Mouse (Mus musculus) lung, postnatal 0 days (tissue): ENCODE results near the gene Fam161b. TPM values are rescaled to one million over a fixed set of nuclear protein-coding genes. Genes with fewer than 3 reads are reported as not detected.

ENCODE experiments used
- ATAC-seq: fragments of 200-750 bp; cut with Nextera tagmentation; 2 replicates; pipeline ENCODE4 v1.8.0; 2017; ENCODE audit warnings: moderate library complexity
- DNase-seq: peaks from one replicate; pipeline ENCODE4 v3.0.0-alpha.2; 2016; ENCODE audit warnings: low spot score
- H3K27ac ChIP-seq: fragments of 300-500 bp; sonication (generic); 2 replicates; pipeline ENCODE4 v1.5.1; 2014; ENCODE audit warnings: antibody characterized with exemption, mild to moderate bottlenecking, low read length, mixed read lengths
- H3K27me3 ChIP-seq: fragments of 300-500 bp; sonication (generic); replicated peaks from 2 replicates; pipeline ENCODE4 v1.6.1; 2014; ENCODE audit warnings: low read length, mixed read lengths; ENCODE audit not compliant: insufficient read depth
- H3K36me3 ChIP-seq: fragments of 300-500 bp; sonication (generic); 2 replicates; pipeline ENCODE4 v1.6.1; 2014; ENCODE audit warnings: low read length, mixed read lengths; ENCODE audit not compliant: insufficient read depth
- H3K4me1 ChIP-seq: fragments of 300-500 bp; sonication (generic); 2 replicates; pipeline ENCODE4 v1.6.1; 2014; ENCODE audit warnings: antibody characterized with exemption, low read depth, low read length, mixed read lengths; ENCODE audit not compliant: insufficient read depth
- H3K4me2 ChIP-seq: fragments of 300-500 bp; sonication (generic); replicated peaks from 2 replicates; pipeline ENCODE4 v1.6.1; 2014; ENCODE audit warnings: low read depth, mild to moderate bottlenecking, low read length, moderate library complexity, mixed read lengths
- H3K4me3 ChIP-seq: fragments of 300-500 bp; sonication (generic); 2 replicates; pipeline ENCODE4 v1.5.1; 2014; ENCODE audit warnings: low read depth, low read length
- H3K9ac ChIP-seq: fragments of 300-500 bp; sonication (generic); replicated peaks from 2 replicates; pipeline ENCODE4 v1.6.1; 2014; ENCODE audit warnings: low read depth, mild to moderate bottlenecking
- H3K9me3 ChIP-seq: fragments of 300-500 bp; sonication (generic); 2 replicates; pipeline ENCODE4 v1.6.1; 2016; ENCODE audit warnings: low read length, mixed read lengths
- CTCF ChIP-seq: IDR thresholded peaks from 2 replicates; pipeline ENCODE4 v1.5.1; 2016; ENCODE audit warnings: antibody characterized with exemption, mild to moderate bottlenecking
- EP300 ChIP-seq: IDR thresholded peaks from 2 replicates; pipeline ENCODE4 v1.6.1; 2016; ENCODE audit warnings: antibody characterized with exemption, mild to moderate bottlenecking, control low read depth
- WGBS: fragments of 180-500 bp; shearing (Covaris S2); extraction: QIAGEN DNeasy Blood & Tissue Kit; methylation state at CpG from one replicate; pipeline ENCODE4 v1.1.7; 2014; 5-methylcytosine and 5-hydroxymethylcytosine counted together
- polyA plus RNA-seq: library from polyadenylated mRNA; unstranded; fragments of >200 nt; fragmentation: Nextera tagmentation; extraction: Ambion mirVana; gene quantifications from 2 replicates; pipeline ENCODE4 v1.2.1, GENCODE M21; 2015

The Fam161b gene
- polyA plus RNA-seq, 1 experiment from 2014 or later = 2.4 TPM

DNA sequence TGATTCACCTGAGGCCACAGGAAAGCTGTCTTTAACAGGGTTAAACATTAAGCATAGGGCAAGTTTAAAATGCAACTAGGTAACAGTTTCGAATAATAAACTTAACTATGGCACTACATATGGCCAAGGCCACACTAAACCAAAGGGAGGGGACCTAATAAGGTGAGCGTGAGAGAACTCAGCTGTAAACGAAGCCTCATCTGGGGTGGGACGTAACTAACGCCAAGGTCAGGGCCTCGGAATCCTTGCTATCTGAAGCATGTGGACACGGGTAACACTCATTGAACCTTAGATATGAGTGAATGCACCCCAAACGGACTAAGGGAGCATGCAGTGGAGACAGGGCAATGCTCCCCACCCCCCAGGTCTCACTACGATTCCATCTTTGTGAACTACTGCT is 41.3 kb upstream of the Fam161b start:
- Histone ChIP-seq H3K36me3 (no peaks in the 10 kb centered on the region), H3K27ac (no peak overlapping the region), H3K4me2 (no peak overlapping the region), H3K4me1 (no peaks in the 10 kb centered on the region), H3K27me3 (no peaks in the 10 kb centered on the region), H3K9me3 (no peaks in the 10 kb centered on the region), H3K9ac (no peak overlapping the region), H3K4me3 (no peak overlapping the region)
- ATAC-seq = no peak
- WGBS = 60% methylated on average over 9 of the region's 9 CpGs
- DNase-seq = no peak
- TF ChIP-seq EP300 = no peak
- no peak for TF ChIP-seq CTCF

DNA sequence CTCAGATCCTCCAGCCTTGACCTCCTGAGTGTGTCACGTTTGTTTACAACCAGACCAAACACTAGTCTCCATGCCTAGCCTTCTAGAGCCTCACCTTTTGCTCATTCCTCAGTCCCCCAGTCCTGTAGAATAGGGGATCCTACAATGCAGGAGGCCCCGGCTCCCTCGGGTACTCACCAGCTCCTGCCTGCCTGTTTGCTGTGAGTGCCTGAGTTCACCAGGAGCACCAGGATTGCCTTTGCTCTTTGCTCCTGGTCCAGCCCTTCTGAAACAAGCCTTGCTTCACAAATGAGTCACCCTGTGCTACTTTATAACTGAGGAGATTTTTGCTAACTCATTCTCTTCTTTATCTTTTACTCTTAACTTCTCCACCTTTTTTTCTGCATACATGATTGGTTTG is 39.0 kb upstream of the Fam161b start:
- no peak for TF ChIP-seq CTCF
- no peak for TF ChIP-seq EP300
- no peak for ATAC-seq

DNA sequence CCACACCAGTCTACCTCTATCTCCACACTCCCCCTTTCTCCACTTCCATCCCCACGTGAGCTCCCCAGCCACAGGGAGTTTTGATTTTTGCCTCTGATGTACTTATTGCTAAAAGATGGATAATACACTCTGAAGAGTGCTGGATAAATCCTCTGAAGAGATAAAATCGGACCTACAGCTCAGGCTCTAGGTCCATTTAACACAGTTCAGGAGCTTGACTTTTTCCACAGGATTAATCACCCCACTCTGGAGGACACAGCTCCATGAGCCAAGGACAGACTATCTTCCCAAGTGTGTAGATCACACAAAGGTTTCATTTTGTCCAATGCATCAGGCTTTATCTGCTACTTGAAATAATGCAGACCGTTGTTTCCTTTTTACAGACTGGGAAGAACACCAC is 38.4 kb upstream of the Fam161b start:
- no peaks in the 10 kb centered on the region for H3K9me3 ChIP-seq
- no peaks in the 10 kb centered on the region for H3K27me3 ChIP-seq
- no peak for ATAC-seq
- H3K4me3 ChIP-seq = no peak overlapping the region
- TF ChIP-seq EP300 (no peak), CTCF (no peak)
- H3K36me3 ChIP-seq = 0 out of 2 replicates have a peak, but pooled peaks cover 3% of the 10 kb centered on the region
- no peak overlapping the region for H3K4me2 ChIP-seq
- no peak for DNase-seq
- no peak overlapping the region for H3K27ac ChIP-seq
- no peak overlapping the region for H3K9ac ChIP-seq
- no peaks in the 10 kb centered on the region for H3K4me1 ChIP-seq
- 70% methylated on average over 3 of the region's 3 CpGs for WGBS

More for the DNA sequence above, 39.0 kb upstream of the Fam161b start:
- DNase-seq = peak; percentile 51
- 0 out of 2 replicates have a peak overlapping the region, but pooled peaks have one; percentile 8 for H3K27ac ChIP-seq
- H3K9ac ChIP-seq = no peak overlapping the region
- H3K4me3 ChIP-seq = no peak overlapping the region
- H3K27me3 ChIP-seq = no peaks in the 10 kb centered on the region
- no peak overlapping the region for H3K4me2 ChIP-seq
- H3K9me3 ChIP-seq = no peaks in the 10 kb centered on the region
- H3K4me1 ChIP-seq = no peaks in the 10 kb centered on the region
- 23% methylated on average over 3 of the region's 3 CpGs for WGBS
- 0 out of 2 replicates have a peak, but pooled peaks cover 3% of the 10 kb centered on the region for H3K36me3 ChIP-seq

DNA sequence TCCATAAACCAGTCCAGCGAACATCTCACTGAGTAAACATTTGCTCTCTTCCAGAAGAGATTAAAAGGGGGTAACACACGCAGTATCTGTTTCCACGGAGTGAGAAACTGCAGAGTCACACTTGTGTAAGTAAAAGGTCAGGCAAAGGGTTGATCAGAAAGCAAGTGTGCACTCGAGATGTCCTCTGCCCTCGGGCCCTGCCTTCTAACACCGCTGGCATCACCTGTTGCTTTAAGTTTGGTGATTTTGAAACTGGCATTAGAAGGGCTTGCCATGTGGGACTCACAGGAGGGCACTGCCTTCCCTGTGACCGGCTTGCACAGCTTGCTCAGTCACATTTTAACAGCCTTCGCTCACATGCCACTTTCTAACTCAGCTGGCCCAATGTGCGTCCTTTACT is 38.0 kb upstream of the Fam161b start:
- Histone ChIP-seq H3K9ac (no peak overlapping the region), H3K27me3 (no peaks in the 10 kb centered on the region), H3K4me2 (no peak overlapping the region), H3K9me3 (no peaks in the 10 kb centered on the region), H3K4me3 (no peak overlapping the region), H3K4me1 (no peaks in the 10 kb centered on the region), H3K27ac (no peak overlapping the region), H3K36me3 (0 out of 2 replicates have a peak, but pooled peaks cover 3% of the 10 kb centered on the region)
- TF ChIP-seq EP300 = no peak
- DNase-seq (peak; percentile 38), ATAC-seq (peak; percentile 52)
- 46% methylated on average over 9 of the region's 9 CpGs for WGBS

DNA sequence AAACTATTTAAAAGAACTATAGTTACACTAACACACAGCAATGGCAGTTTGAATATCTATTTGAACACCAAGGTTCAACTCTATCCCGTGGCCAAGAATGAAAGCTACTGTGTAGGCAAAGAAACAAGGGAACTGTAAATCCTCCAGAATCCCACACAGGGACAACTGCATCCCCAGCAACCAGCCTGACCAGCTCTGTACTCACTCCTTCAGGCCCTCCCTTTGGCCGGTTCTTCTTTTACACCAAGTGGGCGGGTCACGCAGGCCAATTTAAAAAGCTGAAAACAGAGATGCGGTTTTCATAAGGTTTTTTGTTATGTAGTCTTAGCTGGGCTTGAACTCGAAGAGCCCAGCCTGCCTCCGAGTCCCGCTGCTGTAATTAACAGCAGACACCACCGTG is 37.5 kb upstream of the Fam161b start:
- 66% methylated on average over 9 of the region's 9 CpGs for WGBS
- no peaks in the 10 kb centered on the region for H3K4me1 ChIP-seq
- H3K9ac ChIP-seq = no peak overlapping the region
- H3K4me3 ChIP-seq = no peak overlapping the region
- H3K36me3 ChIP-seq = 0 out of 2 replicates have a peak, but pooled peaks cover 3% of the 10 kb centered on the region
- H3K4me2 ChIP-seq = no peak overlapping the region
- no peak overlapping the region for H3K27ac ChIP-seq
- H3K9me3 ChIP-seq = no peaks in the 10 kb centered on the region
- TF ChIP-seq EP300 = no peak
- TF ChIP-seq CTCF = no peak
- DNase-seq (no peak), ATAC-seq (no peak)
- H3K27me3 ChIP-seq = no peaks in the 10 kb centered on the region

DNA sequence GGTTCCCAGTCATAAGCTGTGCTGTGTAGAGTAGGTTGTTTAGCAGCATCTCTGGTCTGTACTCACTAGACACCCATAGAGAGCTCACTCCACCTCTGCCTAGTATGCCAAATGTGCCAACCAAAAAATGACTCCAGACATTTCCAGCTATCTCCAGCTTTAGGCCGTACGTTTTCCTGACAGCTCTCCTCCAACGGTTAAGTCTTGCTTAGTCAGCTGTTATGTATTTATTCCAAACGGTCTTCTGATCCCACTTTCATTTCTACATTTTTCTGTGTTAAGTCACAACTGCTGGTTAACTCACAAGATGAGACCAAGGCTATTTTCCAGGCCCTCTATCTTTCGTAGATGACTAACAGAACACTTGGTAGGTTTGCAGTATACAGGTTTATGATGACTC is 37.0 kb upstream of the Fam161b start:
- WGBS = 65% methylated on average over 5 of the region's 5 CpGs
- Histone ChIP-seq H3K27ac (no peak overlapping the region), H3K27me3 (no peaks in the 10 kb centered on the region), H3K4me2 (no peak overlapping the region), H3K36me3 (0 out of 2 replicates have a peak, but pooled peaks cover 3% of the 10 kb centered on the region), H3K9me3 (no peaks in the 10 kb centered on the region), H3K9ac (no peak overlapping the region), H3K4me3 (no peak overlapping the region), H3K4me1 (no peaks in the 10 kb centered on the region)
- no peak for DNase-seq
- no peak for ATAC-seq
- no peak for TF ChIP-seq EP300
- no peak for TF ChIP-seq CTCF

DNA sequence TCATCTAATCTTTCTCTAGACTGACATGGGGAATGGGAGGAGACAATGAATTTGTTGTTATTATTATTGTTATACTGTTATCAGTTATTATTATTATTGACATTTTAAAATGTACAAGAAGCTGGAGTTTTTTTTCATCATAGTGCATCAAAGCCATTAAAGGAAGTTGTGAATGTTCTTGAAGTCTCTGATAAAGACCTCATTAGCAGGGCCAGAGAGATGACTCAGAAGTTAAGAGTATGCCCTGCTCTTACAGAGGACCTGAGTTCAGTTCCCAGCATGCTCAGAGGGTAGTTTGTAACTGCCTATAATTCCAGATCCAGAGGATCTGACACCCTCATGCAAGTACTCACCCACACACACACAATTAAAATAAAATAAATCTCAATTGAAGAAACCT is 36.1 kb upstream of the Fam161b start:
- H3K36me3 ChIP-seq = 0 out of 2 replicates have a peak, but pooled peaks cover 3% of the 10 kb centered on the region
- no peak overlapping the region for H3K9ac ChIP-seq
- no peaks in the 10 kb centered on the region for H3K9me3 ChIP-seq
- no peak overlapping the region for H3K4me3 ChIP-seq
- H3K27ac ChIP-seq = no peak overlapping the region
- H3K27me3 ChIP-seq = no peaks in the 10 kb centered on the region
- ATAC-seq (no peak), DNase-seq (no peak)
- H3K4me2 ChIP-seq = no peak overlapping the region
- H3K4me1 ChIP-seq = no peaks in the 10 kb centered on the region
- no peak for TF ChIP-seq CTCF
- TF ChIP-seq EP300 = no peak
